Mouse (Mus musculus): ENCODE results near the gene Calhm3. TPM values are rescaled to one million over a fixed set of nuclear protein-coding genes. Genes with fewer than 3 reads are reported as not detected.

Gene Calhm3
- polyA plus RNA-seq, 1 experiment: 0.30 TPM

- H3K36me3 ChIP-seq (ENCODE audit: control insufficient read depth, insufficient read depth, low read length): peaks cover 1% of the 10 kb centered on the region; the same call in 1 of the 2 replicates
- no peaks in the 10 kb centered on the region for H3K27me3 ChIP-seq (ENCODE audit: control insufficient read depth, insufficient read depth, low read length)
- H3K4me3 ChIP-seq (ENCODE audit: control insufficient read depth, low read depth, low read length): no peak overlapping the region
- TF ChIP-seq CTCF (IDR thresholded peaks at IDR 0.05; ENCODE audit: control insufficient read depth, insufficient read depth, insufficient replicate concordance, low read depth, low read length) (no peak; the same call in 1 of the 2 replicates), POLR2A (IDR thresholded peaks at IDR 0.05; ENCODE audit: control insufficient read depth, low read depth, low read length) (no peak)
- H3K27ac ChIP-seq (ENCODE audit: control insufficient read depth, insufficient read depth, low read depth, low read length): no peak overlapping the region
- no peaks in the 10 kb centered on the region for H3K4me1 ChIP-seq (ENCODE audit: control insufficient read depth, insufficient read depth, low read length)
Observed at GRCm38 (mm10) chr19:47121054-47121453, 36.5 kb downstream of the Calhm3 start.

GRCm38 (mm10) chr19:47118634-47119033 lies 38.9 kb downstream of the Calhm3 start:
- TF ChIP-seq CTCF (IDR thresholded peaks at IDR 0.05; ENCODE audit: control insufficient read depth, insufficient read depth, insufficient replicate concordance, low read depth, low read length) (no peak), POLR2A (IDR thresholded peaks at IDR 0.05; ENCODE audit: control insufficient read depth, low read depth, low read length) (no peak)
- Histone ChIP-seq H3K36me3 (ENCODE audit: control insufficient read depth, insufficient read depth, low read length) (peaks cover 1% of the 10 kb centered on the region; the same call in 1 of the 2 replicates), H3K4me3 (ENCODE audit: control insufficient read depth, low read depth, low read length) (no peak overlapping the region), H3K4me1 (ENCODE audit: control insufficient read depth, insufficient read depth, low read length) (no peaks in the 10 kb centered on the region), H3K27me3 (ENCODE audit: control insufficient read depth, insufficient read depth, low read length) (no peaks in the 10 kb centered on the region), H3K27ac (ENCODE audit: control insufficient read depth, insufficient read depth, low read depth, low read length) (no peak overlapping the region)

- Histone ChIP-seq H3K36me3 (ENCODE audit: control insufficient read depth, insufficient read depth, low read length) (peaks cover 2% of the 10 kb centered on the region), H3K27ac (ENCODE audit: control insufficient read depth, insufficient read depth, low read depth, low read length) (no peak overlapping the region)
- TF ChIP-seq CTCF (IDR thresholded peaks at IDR 0.05; ENCODE audit: control insufficient read depth, insufficient read depth, insufficient replicate concordance, low read depth, low read length) (no peak), POLR2A (IDR thresholded peaks at IDR 0.05; ENCODE audit: control insufficient read depth, low read depth, low read length) (no peak)
Observed at GRCm38 (mm10) chr19:47104641-47105271, 52.8 kb downstream of the Calhm3 start.

More at GRCm38 (mm10) chr19:47104641-47105271, 52.8 kb downstream of the Calhm3 start:
- H3K4me1 ChIP-seq (ENCODE audit: control insufficient read depth, insufficient read depth, low read length): no peaks in the 10 kb centered on the region
- no peak overlapping the region for H3K4me3 ChIP-seq (ENCODE audit: control insufficient read depth, low read depth, low read length)
- H3K27me3 ChIP-seq (ENCODE audit: control insufficient read depth, insufficient read depth, low read length): no peaks in the 10 kb centered on the region

Other genes with a start within 250 kb of the Calhm3 start
- gene Ina, start 143.1 kb downstream of the Calhm3 start, polyA plus RNA-seq (2012; rRNA removed): 0.35 and 0.37 TPM in 2 replicates
- gene Nt5c2, start 142.6 kb downstream of the Calhm3 start, polyA plus RNA-seq (2012; rRNA removed): 38.0 and 38.6 TPM in 2 replicates
- gene Pcgf6, start 106.9 kb downstream of the Calhm3 start, polyA plus RNA-seq (2012; rRNA removed): 31.8 and 31.9 TPM in 2 replicates
- gene Taf5, start 90.0 kb downstream of the Calhm3 start, polyA plus RNA-seq (2012; rRNA removed): 4.4 and 4.9 TPM in 2 replicates
- 104 and 138 TPM in 2 replicates for gene Usmg5, start 67.1 kb downstream of the Calhm3 start, polyA plus RNA-seq (2012; rRNA removed)
- gene Pdcd11, start 67.0 kb downstream of the Calhm3 start, polyA plus RNA-seq (2012; rRNA removed): 6.6 and 6.8 TPM in 2 replicates
- 2.7 and 4.1 TPM in 2 replicates for gene Calhm2, start 19.5 kb downstream of the Calhm3 start, polyA plus RNA-seq (2012; rRNA removed)
- not detected in 2 replicates for gene Calhm1, start 13.5 kb downstream of the Calhm3 start, polyA plus RNA-seq (2012; rRNA removed)
- gene Neurl1a, start 21.1 kb upstream of the Calhm3 start, polyA plus RNA-seq (2012; rRNA removed): 37.0 and 42.7 TPM in 2 replicates

Data from testis, adult 2 months (tissue).